Mouse (Mus musculus) heart, postnatal 0 days (tissue): ENCODE data around the gene Nek5. TPM values are rescaled to one million over a fixed set of nuclear protein-coding genes. Genes with fewer than 3 reads are reported as not detected.

Experiments used
- ATAC-seq: fragments of 200-750 bp; cut with Nextera tagmentation; 2 replicates; pipeline ENCODE4 v1.8.0; 2017; ENCODE audit warnings: low read depth, moderate number of reproducible peaks, moderate library complexity; ENCODE audit not compliant: insufficient read depth
- DNase-seq: peaks from one replicate; pipeline ENCODE4 v3.0.0-alpha.2; 2016; ENCODE audit warnings: low spot score
- H3K27ac ChIP-seq: fragments of 300-500 bp; sonication (generic); 2 replicates; pipeline ENCODE4 v1.5.1; 2014; ENCODE audit warnings: low read depth, mild to moderate bottlenecking
- H3K27me3 ChIP-seq: fragments of 300-500 bp; sonication (generic); 2 replicates; pipeline ENCODE4 v1.6.1; 2014; ENCODE audit warnings: low read length, mixed read lengths; ENCODE audit not compliant: control insufficient read depth, insufficient read depth
- H3K36me3 ChIP-seq: fragments of 300-500 bp; sonication (generic); replicated peaks from 2 replicates; pipeline ENCODE4 v1.6.1; 2014; ENCODE audit warnings: low read length, mixed read lengths; ENCODE audit not compliant: control insufficient read depth, insufficient read depth
- H3K4me1 ChIP-seq: fragments of 300-500 bp; sonication (generic); 2 replicates; pipeline ENCODE4 v1.6.1; 2014; ENCODE audit warnings: antibody characterized with exemption; ENCODE audit not compliant: control insufficient read depth, insufficient read depth
- H3K4me2 ChIP-seq: fragments of 300-500 bp; sonication (generic); 2 replicates; pipeline ENCODE4 v1.6.1; 2014; ENCODE audit warnings: low read depth, mild to moderate bottlenecking, low read length, moderate library complexity
- H3K4me3 ChIP-seq: fragments of 300-500 bp; sonication (generic); 2 replicates; pipeline ENCODE4 v1.5.1; 2014; ENCODE audit warnings: low read depth, low read length
- H3K9ac ChIP-seq: fragments of 300-500 bp; sonication (generic); replicated peaks from 2 replicates; pipeline ENCODE4 v1.6.1; 2014; ENCODE audit warnings: low read depth, low read length, mixed read lengths
- H3K9me3 ChIP-seq: fragments of 300-500 bp; sonication (generic); replicated peaks from 2 replicates; pipeline ENCODE4 v1.6.1; 2016; ENCODE audit warnings: low read length; ENCODE audit not compliant: control insufficient read depth
- CTCF ChIP-seq: IDR thresholded peaks from 2 replicates; pipeline ENCODE4 v1.5.1; 2016; ENCODE audit warnings: antibody characterized with exemption, control low read depth, low read depth
- EP300 ChIP-seq: IDR thresholded peaks from 2 replicates; pipeline ENCODE4 v1.6.1; 2016; ENCODE audit warnings: antibody characterized with exemption, low read depth
- WGBS: fragments of 180-500 bp; shearing (Covaris S2); extraction: QIAGEN DNeasy Blood & Tissue Kit; methylation state at CpG from one replicate; pipeline ENCODE4 v1.1.7; 2014; 5-methylcytosine and 5-hydroxymethylcytosine counted together
- polyA plus RNA-seq: library from polyadenylated mRNA; unstranded; fragments of >200 nt; fragmentation: Nextera tagmentation; extraction: Ambion mirVana; gene quantifications from 2 replicates; pipeline ENCODE4 v1.2.1, GENCODE M21; 2015
- total RNA-seq: library from RNA; depleted of rRNA; stranded (reverse); fragments of >200 nt; gene quantifications from 2 replicates; pipeline ENCODE4 v1.2.3, GENCODE M21; 2014; ENCODE audit warnings: low replicate concordance

Nek5 gene
- total and polyA plus RNA-seq, 2 experiments from 2014 or later: 0.18 TPM; not detected in 1

DNA sequence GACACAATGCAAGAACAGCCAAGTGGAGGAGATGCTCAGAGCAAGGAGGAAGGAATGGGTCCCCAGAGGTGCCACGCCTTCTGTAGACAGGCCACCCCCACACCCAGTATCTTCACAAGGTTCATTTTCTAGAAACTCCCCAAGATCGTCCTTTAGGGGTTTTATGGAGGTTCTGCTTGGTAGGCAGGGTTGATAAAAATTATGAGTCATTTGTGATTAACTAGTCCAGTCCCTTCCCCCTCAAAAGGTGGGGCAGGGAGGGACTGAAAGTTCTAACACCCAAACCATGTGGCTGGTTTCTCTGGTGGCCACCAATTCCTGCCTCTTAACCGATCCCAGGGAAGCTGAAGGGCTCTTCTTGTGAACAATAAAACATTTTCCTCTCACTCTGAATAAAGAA, 68.0 kb downstream of the Nek5 start:
- Histone ChIP-seq H3K4me2 (no peak overlapping the region), H3K9me3 (no peaks in the 10 kb centered on the region), H3K27ac (no peak overlapping the region), H3K27me3 (peaks cover 24% of the 10 kb centered on the region; the same call in 1 of the 2 replicates), H3K9ac (no peak overlapping the region), H3K36me3 (no peaks in the 10 kb centered on the region), H3K4me1 (peaks cover 5% of the 10 kb centered on the region), H3K4me3 (no peak overlapping the region)
- ATAC-seq: no peak
- WGBS: 60% methylated on average over 3 of the region's 3 CpGs
- TF ChIP-seq EP300 (no peak), CTCF (no peak)
- no peak for DNase-seq

DNA sequence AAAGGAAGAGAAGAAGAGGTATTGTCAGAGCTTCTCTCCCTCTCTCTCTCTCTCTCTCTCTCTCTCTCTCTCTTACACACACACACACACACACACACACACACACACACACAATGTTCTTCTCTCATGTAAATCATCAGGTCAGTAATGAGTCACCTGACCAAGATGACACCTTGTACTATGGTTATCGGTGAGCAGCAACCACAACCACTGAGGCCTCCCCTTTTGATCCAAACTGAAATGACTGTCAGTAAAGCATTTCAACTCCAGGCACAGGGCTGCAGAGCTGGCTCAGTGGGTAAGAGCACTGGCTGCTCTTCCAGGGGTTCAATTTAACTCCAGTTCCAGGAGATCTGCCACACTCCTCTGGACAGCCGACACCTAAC, 69.4 kb downstream of the Nek5 start:
- no peaks in the 10 kb centered on the region for H3K36me3 ChIP-seq
- DNase-seq (no peak), ATAC-seq (no peak)
- H3K27ac ChIP-seq: no peak overlapping the region
- TF ChIP-seq EP300: no peak
- no peak for TF ChIP-seq CTCF
- no peak overlapping the region for H3K9ac ChIP-seq
- H3K27me3 ChIP-seq: peaks cover 24% of the 10 kb centered on the region; the same call in 1 of the 2 replicates
- no peak overlapping the region for H3K4me3 ChIP-seq
- no peaks in the 10 kb centered on the region for H3K4me1 ChIP-seq
- WGBS: 86% methylated on average over 2 of the region's 2 CpGs
- no peaks in the 10 kb centered on the region for H3K9me3 ChIP-seq
- no peak overlapping the region for H3K4me2 ChIP-seq

DNA sequence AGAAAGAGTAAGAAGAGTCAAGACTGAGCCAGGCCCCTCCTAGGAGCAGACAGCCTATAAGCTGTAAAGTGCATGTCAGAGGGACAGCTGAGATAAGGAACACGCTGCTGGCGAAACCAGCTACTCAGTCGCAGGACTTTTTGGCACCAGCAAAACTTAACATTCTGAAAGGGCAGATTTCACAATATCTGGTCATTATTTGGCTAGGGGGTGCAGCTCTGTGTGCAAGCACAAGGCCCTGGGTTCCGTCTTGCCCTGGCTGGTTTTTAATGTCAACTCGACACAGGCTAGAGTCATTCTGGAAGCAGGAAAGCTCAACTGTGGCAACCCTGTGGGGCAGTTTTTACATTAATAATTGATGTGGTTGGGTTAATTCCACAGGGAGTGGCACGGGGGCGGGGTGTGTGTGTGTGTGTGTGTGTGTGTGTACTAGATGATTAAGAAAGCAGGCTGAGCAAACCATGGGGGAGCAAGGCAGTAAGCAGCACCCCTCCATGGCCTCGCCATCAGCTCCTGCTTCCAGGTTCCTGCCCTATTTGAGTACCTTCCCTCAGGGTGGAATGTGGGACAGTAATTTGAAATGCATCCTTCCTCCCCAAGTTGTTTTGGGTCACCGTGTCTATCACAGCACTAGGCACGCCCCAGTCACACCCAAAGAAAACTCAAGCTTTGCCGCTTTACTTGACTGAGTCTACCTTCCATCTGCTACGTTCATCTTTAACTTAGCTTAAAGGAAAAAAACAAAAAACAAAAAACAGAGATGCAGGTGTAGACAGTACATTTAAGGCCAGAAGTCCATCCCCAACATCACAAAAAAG, 70.0 kb downstream of the Nek5 start:
- H3K36me3 ChIP-seq: no peaks in the 10 kb centered on the region
- H3K9ac ChIP-seq: no peak overlapping the region
- ATAC-seq (no peak), DNase-seq (no peak)
- TF ChIP-seq CTCF (no peak), EP300 (no peak)
- H3K9me3 ChIP-seq: no peaks in the 10 kb centered on the region
- H3K4me1 ChIP-seq: no peaks in the 10 kb centered on the region
- 65% methylated on average over 12 of the region's 12 CpGs for WGBS
- no peak overlapping the region for H3K4me3 ChIP-seq
- no peak overlapping the region for H3K27ac ChIP-seq
- H3K27me3 ChIP-seq: peaks cover 21% of the 10 kb centered on the region; the same call in 1 of the 2 replicates
- H3K4me2 ChIP-seq: no peak overlapping the region

DNA sequence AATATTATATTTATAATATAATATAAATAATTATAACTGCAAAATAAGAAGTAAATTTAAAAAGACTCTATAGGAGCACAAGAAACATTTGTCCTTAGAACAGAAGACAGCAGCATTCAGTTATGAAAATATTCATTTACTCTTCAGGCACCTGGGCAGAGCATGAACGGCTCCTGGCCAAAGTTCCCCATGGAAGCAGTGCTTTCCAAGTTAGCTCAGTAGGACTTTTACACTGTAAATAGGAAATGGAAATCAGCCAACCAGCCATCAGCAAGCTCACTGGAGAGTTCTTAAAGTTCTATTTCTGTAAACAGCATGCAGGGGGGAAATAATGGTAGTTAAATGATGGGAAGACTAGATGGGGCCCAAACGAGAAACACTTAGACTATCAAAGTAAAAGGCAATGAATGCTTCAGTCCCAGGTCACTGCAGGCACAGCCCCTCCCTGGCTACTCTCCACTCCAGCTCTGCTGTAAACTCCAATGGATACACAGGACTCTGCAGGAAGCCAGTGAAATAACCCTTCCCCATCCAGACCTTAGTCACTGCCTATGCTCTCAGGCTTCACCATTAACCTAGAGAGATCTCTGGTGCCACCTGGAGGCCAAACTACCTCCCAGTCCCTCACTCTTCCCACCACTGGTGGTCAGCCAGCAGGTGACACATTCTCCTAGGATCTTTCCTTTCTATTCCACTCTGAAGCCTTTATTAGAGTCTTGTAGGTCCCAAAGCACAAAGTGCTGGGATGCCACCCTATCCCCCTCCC, 77.0 kb downstream of the Nek5 start:
- 49% methylated on average over 2 of the region's 2 CpGs for WGBS
- no peaks in the 10 kb centered on the region for H3K27me3 ChIP-seq
- TF ChIP-seq EP300 (no peak), CTCF (peak; percentile 76)

DNA sequence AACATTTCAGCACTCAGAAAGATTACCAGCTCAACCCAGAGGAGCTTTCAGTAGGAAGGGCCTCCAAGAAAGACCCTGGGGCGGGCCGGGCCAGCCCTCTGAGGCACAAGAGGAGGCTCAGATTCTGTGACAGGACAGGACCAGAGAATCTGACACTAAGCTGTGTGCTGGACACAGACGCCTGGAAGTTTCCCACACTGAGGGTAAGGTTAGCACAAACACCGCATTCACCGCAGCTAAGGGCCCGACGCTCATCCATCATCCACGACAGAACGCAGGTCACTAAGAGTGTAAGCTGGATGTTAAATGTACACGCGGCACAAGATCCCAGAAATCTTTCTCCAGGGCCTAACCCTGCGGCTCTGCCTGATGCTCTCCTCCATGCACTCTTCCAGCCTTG, 81.1 kb downstream of the Nek5 start:
- no peaks in the 10 kb centered on the region for H3K9me3 ChIP-seq
- no peaks in the 10 kb centered on the region for H3K4me1 ChIP-seq
- H3K27me3 ChIP-seq: no peaks in the 10 kb centered on the region
- TF ChIP-seq EP300: no peak
- TF ChIP-seq CTCF: no peak
- no peak for DNase-seq
- H3K4me3 ChIP-seq: no peak overlapping the region
- ATAC-seq: no peak
- H3K4me2 ChIP-seq: no peak overlapping the region
- 70% methylated on average over 12 of the region's 12 CpGs for WGBS
- no peaks in the 10 kb centered on the region for H3K36me3 ChIP-seq
- no peak overlapping the region for H3K9ac ChIP-seq
- H3K27ac ChIP-seq: no peak overlapping the region

More for the DNA sequence above, 77.0 kb downstream of the Nek5 start:
- H3K4me1 ChIP-seq: no peaks in the 10 kb centered on the region
- H3K9me3 ChIP-seq: no peaks in the 10 kb centered on the region
- H3K9ac ChIP-seq: no peak overlapping the region
- no peak overlapping the region for H3K27ac ChIP-seq
- DNase-seq (peak; percentile 63), ATAC-seq (peak; percentile 81)
- no peak overlapping the region for H3K4me3 ChIP-seq
- no peak overlapping the region for H3K4me2 ChIP-seq
- no peaks in the 10 kb centered on the region for H3K36me3 ChIP-seq
